Comparison of ENCODE assay signal across 8 mouse cellular contexts in the genomic region with DNA sequence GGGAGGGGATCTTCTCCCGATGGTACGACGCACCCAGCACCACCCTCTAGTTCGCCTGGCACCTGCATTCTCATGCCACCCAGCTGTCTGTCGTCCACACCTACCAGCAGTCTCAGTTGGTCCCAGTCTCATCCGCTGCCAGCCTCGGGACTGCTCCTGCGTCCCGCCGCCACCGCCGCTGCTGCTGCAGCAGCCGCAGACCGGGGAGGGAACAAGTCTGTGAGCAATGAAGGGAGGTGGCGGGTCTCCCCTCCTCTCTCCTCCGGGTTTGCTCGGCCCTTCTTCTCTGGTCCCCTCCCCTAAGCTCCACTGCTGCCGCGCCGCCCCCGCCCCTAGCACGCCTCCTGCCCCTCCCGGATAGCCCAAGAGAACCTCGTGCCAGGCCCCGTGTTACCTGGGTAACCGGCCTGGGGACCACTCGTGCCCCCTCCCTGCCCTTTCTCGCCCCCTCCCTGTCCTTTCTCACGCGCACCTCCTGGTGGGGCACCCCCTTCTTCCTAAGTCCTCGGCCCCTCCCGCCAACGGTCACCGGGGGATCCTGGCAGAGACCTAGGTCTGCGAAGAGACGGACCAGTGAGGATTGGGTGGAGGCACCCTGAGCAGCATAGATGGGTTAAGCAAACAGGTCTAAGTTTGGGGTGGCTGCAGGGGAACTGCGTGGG. TPM values are rescaled to one million over a fixed set of nuclear protein-coding genes. Genes with fewer than 3 reads are reported as not detected.
DNase-seq lines count a peak whose midpoint lies in the region; ATAC-seq and TF ChIP-seq lines count a peak whose summit lies in the region.

A gene (minus strand): TSS at position 197 of the 662 bp plus-strand sequence.
A gene (minus strand): TSS at position 311 of the 662 bp plus-strand sequence.

- no peak for TF ChIP-seq CTCF in spleen, adult 2 months (IDR thresholded peaks at IDR 0.05; ENCODE audit: extremely low read depth, insufficient read depth, insufficient read length, insufficient replicate concordance)
- TF ChIP-seq CTCF in midbrain, postnatal 0 days (IDR thresholded peaks at IDR 0.05) = no peak

- DNase-seq in spleen, adult 2 months (ENCODE audit: low read depth in 1 of 2, low spot score in 2 of 2) = peak in 1 of 2 experiments; percentile 34
- no peak for DNase-seq in spleen, adult 18-20 months
- DNase-seq in cerebellum, postnatal 36 days = peak; percentile 70 to 80
- peak; percentile 66 for DNase-seq in gastrocnemius, postnatal 25 days
- DNase-seq in limb, embryonic 14.5 days (ENCODE audit: low spot score) = peak; percentile 83
- DNase-seq in midbrain, postnatal 0 days (ENCODE audit: low spot score) = peak; percentile 81
- DNase-seq in thymus, postnatal 0 days (ENCODE audit: low spot score) = peak; percentile 70

- H3K27me3 ChIP-seq in spleen, adult 2 months (ENCODE audit: control insufficient read depth, insufficient read depth, low read length) = no peaks in the 10 kb centered on the region
- no peaks in the 10 kb centered on the region for H3K27me3 ChIP-seq in intestine, embryonic 16.5 days (replicated peaks; ENCODE audit: control insufficient read depth, insufficient read depth, low read length)
- H3K27me3 ChIP-seq in limb, embryonic 14.5 days (ENCODE audit: control insufficient read depth, insufficient read depth, low read length) = no peaks in the 10 kb centered on the region
- H3K27me3 ChIP-seq in midbrain, postnatal 0 days (ENCODE audit: insufficient read depth, low read length) = no peaks in the 10 kb centered on the region

- peak within 1 kb of the TSS; percentile 26; the same call in 1 of the 2 replicates for H3K27ac ChIP-seq in spleen, adult 2 months (ENCODE audit: insufficient read depth, low read length)
- H3K27ac ChIP-seq in intestine, embryonic 16.5 days (ENCODE audit: low read length) = peak within 1 kb of the TSS; percentile 68
- H3K27ac ChIP-seq in limb, embryonic 14.5 days (replicated peaks; ENCODE audit: low read depth, low read length) = peak within 1 kb of the TSS; percentile 76
- peak within 1 kb of the TSS; percentile 82 for H3K27ac ChIP-seq in midbrain, postnatal 0 days (ENCODE audit: low read depth, low read length)

- no peak for TF ChIP-seq POLR2A in spleen, adult 2 months (IDR thresholded peaks at IDR 0.05; ENCODE audit: low read depth, low read length)
- peak; percentile 55; the same call in 1 of the 2 replicates for TF ChIP-seq POLR2A in limb, embryonic 14.5 days (IDR thresholded peaks at IDR 0.05; ENCODE audit: borderline replicate concordance, extremely low read depth, insufficient read depth, insufficient read length)

- WGBS in spleen, adult 2 months = 3% methylated on average over 35 of the region's 37 CpGs
- WGBS in intestine, embryonic 16.5 days = 1% methylated on average over 35 of the region's 37 CpGs
- WGBS in limb, embryonic 14.5 days = 1% methylated on average over 31 of the region's 37 CpGs
- 1% methylated on average over 30 of the region's 37 CpGs for WGBS in midbrain, postnatal 0 days

- peaks cover 37% of the 10 kb centered on the region for H3K4me1 ChIP-seq in spleen, adult 2 months (ENCODE audit: control insufficient read depth, insufficient read depth, insufficient read length)
- H3K4me1 ChIP-seq in intestine, embryonic 16.5 days (ENCODE audit: control insufficient read depth, insufficient read depth, low read length) = peaks cover 67% of the 10 kb centered on the region
- peaks cover 57% of the 10 kb centered on the region for H3K4me1 ChIP-seq in limb, embryonic 14.5 days (ENCODE audit: control insufficient read depth, insufficient read depth, low read length)
- H3K4me1 ChIP-seq in midbrain, postnatal 0 days (ENCODE audit: insufficient read depth, low read length) = peaks cover 43% of the 10 kb centered on the region

- H3K4me2 ChIP-seq in intestine, embryonic 16.5 days (ENCODE audit: low read depth, low read length) = peak within 1 kb of the TSS; percentile 83
- H3K4me2 ChIP-seq in limb, embryonic 14.5 days (replicated peaks; ENCODE audit: low read depth, low read length, severe bottlenecking) = peak within 1 kb of the TSS; percentile 85
- H3K4me2 ChIP-seq in midbrain, postnatal 0 days (ENCODE audit: low read depth, low read length, poor library complexity, severe bottlenecking) = peak within 1 kb of the TSS; percentile 71

- H3K9ac ChIP-seq in intestine, embryonic 16.5 days (ENCODE audit: low read depth, low read length) = peak within 1 kb of the TSS; percentile 71
- H3K9ac ChIP-seq in limb, embryonic 14.5 days (ENCODE audit: low read depth, low read length, severe bottlenecking) = peak within 1 kb of the TSS; percentile 72
- peak within 1 kb of the TSS; percentile 79 for H3K9ac ChIP-seq in midbrain, postnatal 0 days (replicated peaks; ENCODE audit: low read length, poor library complexity, severe bottlenecking)

- H3K4me3 ChIP-seq in spleen, adult 2 months (ENCODE audit: extremely low read depth, insufficient read depth, insufficient read length) = peak within 1 kb of the TSS; percentile 43; the same call in 1 of the 2 replicates
- peak within 1 kb of the TSS; percentile 53 for H3K4me3 ChIP-seq in intestine, embryonic 16.5 days (ENCODE audit: low read length)
- peak within 1 kb of the TSS; percentile 61 for H3K4me3 ChIP-seq in limb, embryonic 14.5 days (replicated peaks; ENCODE audit: low read length)
- H3K4me3 ChIP-seq in midbrain, postnatal 0 days (ENCODE audit: low read depth, low read length) = peak within 1 kb of the TSS; percentile 63

- no peaks in the 10 kb centered on the region for H3K9me3 ChIP-seq in intestine, embryonic 16.5 days (ENCODE audit: control insufficient read depth, low read length)
- H3K9me3 ChIP-seq in limb, embryonic 14.5 days (ENCODE audit: control insufficient read depth, low read length) = no peaks in the 10 kb centered on the region
- no peaks in the 10 kb centered on the region for H3K9me3 ChIP-seq in midbrain, postnatal 0 days (ENCODE audit: low read length)

- peaks cover 16% of the 10 kb centered on the region for H3K36me3 ChIP-seq in spleen, adult 2 months (ENCODE audit: control insufficient read depth, insufficient read depth, low read length)
- peaks cover 7% of the 10 kb centered on the region for H3K36me3 ChIP-seq in intestine, embryonic 16.5 days (ENCODE audit: control insufficient read depth, insufficient read depth, low read length)
- peaks cover 41% of the 10 kb centered on the region for H3K36me3 ChIP-seq in limb, embryonic 14.5 days (ENCODE audit: control insufficient read depth, insufficient read depth, low read length)
- peaks cover 15% of the 10 kb centered on the region for H3K36me3 ChIP-seq in midbrain, postnatal 0 days (ENCODE audit: insufficient read depth, low read length)

- ATAC-seq in intestine, embryonic 16.5 days = no peak
- ATAC-seq in limb, embryonic 14.5 days (ENCODE audit: low FRiP score, low read depth) = peak; percentile 55
- no peak for ATAC-seq in midbrain, postnatal 0 days (ENCODE audit: low FRiP score)

RNA-seq across cellular contexts. Expression of the first gene that starts in this region (rescaled TPM):
- polyA plus RNA-seq in spleen, adult 2 months (2012; rRNA removed) = 27.8 and 31.8 TPM in 2 replicates
- total RNA-seq in gastrocnemius, postnatal 25 days (2021) = 10 to 100 TPM; 15.9 to 17.5 TPM
- 21.9 and 23.5 TPM in 2 replicates for polyA plus RNA-seq in intestine, embryonic 16.5 days (2015; fragmentation: Nextera tagmentation; extraction: Ambion mirVana)
- polyA plus RNA-seq in limb, embryonic 14.5 days (2012; rRNA removed) = 111 and 143 TPM in 2 replicates
- polyA plus RNA-seq in limb, embryonic 14.5 days (2014; fragmentation: Nextera tagmentation; extraction: Ambion mirVana) = 26.8 and 37.7 TPM in 2 replicates
- total RNA-seq in midbrain, postnatal 0 days (2014; rRNA removed) = 52.3 and 55.5 TPM in 2 replicates
- 45.3 and 55.5 TPM in 2 replicates for polyA plus RNA-seq in midbrain, postnatal 0 days (2015; fragmentation: Nextera tagmentation; extraction: Ambion mirVana)
- polyA plus RNA-seq in thymus, postnatal 0 days (2015; fragmentation: Nextera tagmentation; extraction: Ambion mirVana) = 57.8 and 80.0 TPM in 2 replicates

RNA-seq across cellular contexts. Expression of the second gene that starts in this region (rescaled TPM):
- polyA plus RNA-seq in spleen, adult 2 months (2012; rRNA removed) = 5.8 and 6.5 TPM in 2 replicates
- under 1 TPM; 0.77 to 0.86 TPM for total RNA-seq in gastrocnemius, postnatal 25 days (2021)
- polyA plus RNA-seq in intestine, embryonic 16.5 days (2015; fragmentation: Nextera tagmentation; extraction: Ambion mirVana) = 2.9 and 3.8 TPM in 2 replicates
- 74.6 and 130 TPM in 2 replicates for polyA plus RNA-seq in limb, embryonic 14.5 days (2012; rRNA removed)
- 21.2 and 21.3 TPM in 2 replicates for polyA plus RNA-seq in limb, embryonic 14.5 days (2014; fragmentation: Nextera tagmentation; extraction: Ambion mirVana)
- total RNA-seq in midbrain, postnatal 0 days (2014; rRNA removed) = 102 and 155 TPM in 2 replicates
- 109 and 124 TPM in 2 replicates for polyA plus RNA-seq in midbrain, postnatal 0 days (2015; fragmentation: Nextera tagmentation; extraction: Ambion mirVana)
- polyA plus RNA-seq in thymus, postnatal 0 days (2015; fragmentation: Nextera tagmentation; extraction: Ambion mirVana) = 0.57 and 0.69 TPM in 2 replicates

Comparison
In these comparisons a context has a peak if more than half of its experiments do, and no peak if none do; other contexts are left out.
1. RNA of the second gene that starts in this region (total RNA-seq): 102 to 155 TPM in midbrain, postnatal 0 days; 0.77 to 0.86 TPM in gastrocnemius, postnatal 25 days; every median in the first group is over 10 times any median in the second.
2. DNase-seq: peak in cerebellum, postnatal 36 days (2 of 2), gastrocnemius, postnatal 25 days (single experiment), limb, embryonic 14.5 days (single experiment), midbrain, postnatal 0 days (single experiment) and thymus, postnatal 0 days (single experiment); none in spleen, adult 18-20 months (0 of 2).
3. H3K27ac ChIP-seq: peak in every context shown above with its lines; median percentile 82 in midbrain, postnatal 0 days; 76 in limb, embryonic 14.5 days; 68 in intestine, embryonic 16.5 days; 26 in spleen, adult 2 months.
4. Peak in every context shown above with its lines, with median percentiles within 50 percentile points of each other: H3K4me3 ChIP-seq, H3K4me2 ChIP-seq and H3K9ac ChIP-seq.